Mouse (Mus musculus) embryonic fibroblast, embryonic 13.5 days (primary cell): ENCODE measurements at regions not wholly inside any gene's neighbourhood (a gene's known extent, or its start where the extent isn't known, plus 50 kb on each side); places are given as distances from the start of the nearest gene placed in this dataset.

Experiments used
- CTCF ChIP-seq: IDR thresholded peaks from 2 replicates; pipeline ENCODE4 v1.5.1; 2011; ENCODE audit warnings: mild to moderate bottlenecking, control low read depth, low read length, moderate library complexity, borderline replicate concordance; ENCODE audit not compliant: insufficient read depth
- POLR2A ChIP-seq: IDR thresholded peaks from 2 replicates; pipeline ENCODE4 v1.6.1; 2011; ENCODE audit warnings: low read depth, mild to moderate bottlenecking, control low read depth, low read length, moderate library complexity

- TF ChIP-seq CTCF = no peak
- no peak for TF ChIP-seq POLR2A
These were observed 290.5 kb downstream of the 4933412E24Rik start for GRCm38 (mm10) chr15:59725881-59726280.
